Mouse (Mus musculus) CH12.LX (cell line): ENCODE results near the gene Map2k1. TPM values are rescaled to one million over a fixed set of nuclear protein-coding genes. Genes with fewer than 3 reads are reported as not detected.

ENCODE experiments used
- DNase-seq: peaks from one replicate; pipeline ENCODE4 v3.0.0-alpha.2; 2013; ENCODE audit errors: extremely low read depth
- H3K27ac ChIP-seq: 2 replicates; pipeline ENCODE4 v1.5.1; 2012; ENCODE audit warnings: low read depth, mild to moderate bottlenecking, control low read depth, moderate library complexity; ENCODE audit not compliant: insufficient read depth
- H3K27me3 ChIP-seq: replicated peaks from 2 replicates; pipeline ENCODE3; 2012; ENCODE audit warnings: inconsistent platforms
- H3K36me3 ChIP-seq, 2 experiments: replicated peaks in 1 of 2; 2 replicates each; pipeline versions ENCODE3 to v1.6.1; 2012; ENCODE audit warnings: inconsistent platforms in 1 of 2, low read length in 1 of 2, mild to moderate bottlenecking in 1 of 2, mixed read lengths in 1 of 2, moderate library complexity in 1 of 2; ENCODE audit not compliant: control insufficient read depth in 1 of 2, insufficient read depth in 1 of 2
- H3K4me1 ChIP-seq, 2 experiments: 2 replicates each; pipeline ENCODE4 v1.6.1; 2012; ENCODE audit warnings: inconsistent platforms in 1 of 2, moderate library complexity in 1 of 2; ENCODE audit not compliant: insufficient read depth in 2 of 2, control insufficient read depth in 1 of 2
- H3K4me2 ChIP-seq: 2 replicates; pipeline ENCODE4 v1.6.1; 2012; ENCODE audit warnings: low read depth, mild to moderate bottlenecking, control low read depth; ENCODE audit not compliant: poor library complexity, insufficient read depth, severe bottlenecking
- H3K4me3 ChIP-seq, 3 experiments: fragments of 150-350 bp in 1 of 3; sonication (generic) in 1 of 3; replicated peaks in 1 of 3; 2 replicates each; pipeline versions ENCODE3 to v1.5.1; 2011 to 2012; ENCODE audit warnings: low read depth in 2 of 3, low read length in 2 of 3, mild to moderate bottlenecking in 2 of 3, moderate library complexity in 2 of 3, control low read depth in 1 of 3, improper control_type of control experiment in 1 of 3, inconsistent platforms in 1 of 3, mixed read lengths in 1 of 3; ENCODE audit not compliant: poor library complexity in 1 of 3
- H3K79me2 ChIP-seq: replicated peaks from 2 replicates; pipeline ENCODE4 v1.6.1; 2012; ENCODE audit warnings: mild to moderate bottlenecking, moderate library complexity; ENCODE audit not compliant: control insufficient read depth, poor library complexity, insufficient read depth, severe bottlenecking; ENCODE audit errors: extremely low read depth
- H3K9ac ChIP-seq: 2 replicates; pipeline ENCODE4 v1.6.1; 2012; ENCODE audit warnings: low read depth, mild to moderate bottlenecking, control low read depth, moderate library complexity; ENCODE audit not compliant: insufficient read depth
- H3K9me3 ChIP-seq: replicated peaks from 2 replicates; pipeline ENCODE3; 2012; ENCODE audit warnings: low read length, inconsistent platforms, mixed read lengths
- CHD1 ChIP-seq: IDR thresholded peaks from 2 replicates; pipeline ENCODE4 v1.6.1; 2012; ENCODE audit warnings: low read depth, low read length, improper control_type of control experiment, inconsistent platforms
- CTCF ChIP-seq, 2 experiments: IDR thresholded peaks in 1 of 2; conservative IDR thresholded peaks in 1 of 2; 2 replicates each; pipeline ENCODE4 v1.5.1; 2011 to 2012; ENCODE audit warnings: low read depth in 2 of 2, low read length in 2 of 2, improper control_type of control experiment in 1 of 2, inconsistent platforms in 1 of 2, mild to moderate bottlenecking in 1 of 2, moderate library complexity in 1 of 2
- EP300 ChIP-seq: IDR thresholded peaks from 2 replicates; pipeline ENCODE4 v1.6.1; 2011; ENCODE audit warnings: low read length, improper control_type of control experiment
- GABPA ChIP-seq: IDR thresholded peaks from 2 replicates; pipeline ENCODE4 v1.6.1; 2012; ENCODE audit warnings: low read depth, low read length, improper control_type of control experiment, inconsistent platforms; ENCODE audit not compliant: insufficient replicate concordance
- IRF4 ChIP-seq: IDR thresholded peaks from 2 replicates; pipeline ENCODE4 v1.6.1; 2014; ENCODE audit warnings: low read depth, mild to moderate bottlenecking, inconsistent platforms, low read length, improper control_type of control experiment
- MAFK ChIP-seq: IDR thresholded peaks from 2 replicates; pipeline ENCODE4 v1.6.1; 2011; ENCODE audit warnings: low read length, improper control_type of control experiment; ENCODE audit not compliant: insufficient replicate concordance
- MXI1 ChIP-seq: IDR thresholded peaks from 2 replicates; pipeline ENCODE4 v1.6.1; 2011; ENCODE audit warnings: mild to moderate bottlenecking, low read depth, low read length, improper control_type of control experiment
- NELFE ChIP-seq: IDR thresholded peaks from 2 replicates; pipeline ENCODE4 v1.6.1; 2011; ENCODE audit warnings: low read depth, low read length, improper control_type of control experiment
- NRF1 ChIP-seq: IDR thresholded peaks from 2 replicates; pipeline ENCODE4 v1.6.1; 2014; ENCODE audit warnings: low read depth, mild to moderate bottlenecking, inconsistent platforms, low read length, improper control_type of control experiment, moderate library complexity
- RAD21 ChIP-seq: IDR thresholded peaks from 2 replicates; pipeline ENCODE4 v1.6.1; 2011; ENCODE audit warnings: low read depth, mild to moderate bottlenecking, low read length, improper control_type of control experiment, moderate library complexity
- TCF12 ChIP-seq: IDR thresholded peaks from 2 replicates; pipeline ENCODE4 v1.6.1; 2014; ENCODE audit warnings: low read depth, mild to moderate bottlenecking, inconsistent platforms, low read length, improper control_type of control experiment
- USF1 ChIP-seq: IDR thresholded peaks from 2 replicates; pipeline ENCODE4 v1.6.1; 2014; ENCODE audit warnings: low read depth, mild to moderate bottlenecking, inconsistent platforms, low read length, improper control_type of control experiment
- ZC3H11A ChIP-seq: IDR thresholded peaks from 2 replicates; pipeline ENCODE4 v1.6.1; 2012; ENCODE audit warnings: low read depth, mild to moderate bottlenecking, inconsistent platforms, low read length, improper control_type of control experiment
- ZKSCAN1 ChIP-seq: IDR thresholded peaks from 2 replicates; pipeline ENCODE4 v1.6.1; 2012; ENCODE audit warnings: low read depth, inconsistent platforms, low read length, improper control_type of control experiment, borderline replicate concordance
- ZMIZ1 ChIP-seq: IDR thresholded peaks from 2 replicates; pipeline ENCODE4 v1.6.1; 2012; ENCODE audit warnings: low read depth, mild to moderate bottlenecking, inconsistent platforms, low read length, improper control_type of control experiment
- ZNF384 ChIP-seq: IDR thresholded peaks from 2 replicates; pipeline ENCODE4 v1.6.1; 2012; ENCODE audit warnings: low read depth, low read length, improper control_type of control experiment, inconsistent platforms
- dilution Hi-C: fragments of 300-500 bp; cut with MboI; formaldehyde crosslinking; loops from 2 replicates; pipeline ENCODE4 v1.14.3; 2020; ENCODE audit warnings: low sequenced_read_pairs; ENCODE audit not compliant: extremely low pct_unique_long_range_greater_than_20kb, extremely low pct_ligation_motif_present
- in situ Hi-C: fragments of 300-500 bp; cut with MboI; formaldehyde crosslinking; loops from 3 replicates; pipeline ENCODE4 v1.14.3; 2019; ENCODE audit warnings: low sequenced_read_pairs, low pct_ligation_motif_present, low pct_unique_long_range_greater_than_20kb, mixed read lengths
- polyA plus RNA-seq: library from polyadenylated mRNA; unstranded; fragments of >175 nt; gene quantifications from 2 replicates; pipeline ENCODE4 v1.2.1, GENCODE M21; 2012; ENCODE audit warnings: low read depth; ENCODE audit not compliant: insufficient read length
- total RNA-seq, 2 experiments: library from RNA; depleted of rRNA; stranded (reverse); fragments of 300-350 nt in 1 of 2; fragments of >200 nt in 1 of 2; gene quantifications; 2 replicates each; pipeline ENCODE4 v1.2.3; 2012 to 2014

Map2k1 gene
- total and polyA plus RNA-seq, 3 experiments: 56.3 to 122 (median 74.0) TPM

DNA sequence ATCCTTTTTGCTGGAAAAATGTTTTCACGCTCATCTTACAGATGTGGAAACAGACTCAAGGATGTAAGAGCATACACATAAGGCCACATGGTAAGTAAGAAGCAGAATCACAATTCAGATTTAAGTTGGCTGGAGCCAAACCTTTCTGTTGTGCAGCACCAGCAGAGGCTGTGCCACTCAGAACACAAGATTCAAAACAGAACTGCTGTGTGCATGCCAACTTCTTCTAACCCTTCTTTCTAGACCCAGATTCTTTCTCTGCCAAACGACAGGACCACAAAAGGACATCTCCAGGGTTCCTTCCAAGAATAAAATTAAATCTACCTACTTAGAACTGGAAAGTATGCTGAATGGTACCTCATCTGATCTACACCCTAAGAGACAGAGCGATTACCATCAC, 21.8 kb downstream of the Map2k1 start:
- in situ Hi-C loops: no loop called here
- no peak overlapping the region for H3K9ac ChIP-seq
- TF ChIP-seq NELFE: no peak
- TF ChIP-seq CTCF (conservative IDR thresholded peaks at IDR 0.05 in 1 of 2, IDR thresholded peaks at IDR 0.05 in 1 of 2; ENCODE audit: low read depth in 2 of 2, low read length in 2 of 2): no peak
- TF ChIP-seq NRF1: no peak
- TF ChIP-seq TCF12: no peak
- TF ChIP-seq, all 38 proteins: peak for 0
- H3K4me1 ChIP-seq: peaks cover 0 to 34% of the 10 kb centered on the region in 2 experiments; a peak in 2 of 4 replicates
- H3K4me3 ChIP-seq: no peak overlapping the region
- no peaks in the 10 kb centered on the region for H3K79me2 ChIP-seq
- DNase-seq: no peak
- H3K9me3 ChIP-seq: no peaks in the 10 kb centered on the region
- no peak overlapping the region for H3K4me2 ChIP-seq
- H3K27me3 ChIP-seq: no peaks in the 10 kb centered on the region
- dilution Hi-C loops: no loop called here
- no peak overlapping the region for H3K27ac ChIP-seq
- H3K36me3 ChIP-seq: peaks cover 9 to 62% of the 10 kb centered on the region in 2 experiments

DNA sequence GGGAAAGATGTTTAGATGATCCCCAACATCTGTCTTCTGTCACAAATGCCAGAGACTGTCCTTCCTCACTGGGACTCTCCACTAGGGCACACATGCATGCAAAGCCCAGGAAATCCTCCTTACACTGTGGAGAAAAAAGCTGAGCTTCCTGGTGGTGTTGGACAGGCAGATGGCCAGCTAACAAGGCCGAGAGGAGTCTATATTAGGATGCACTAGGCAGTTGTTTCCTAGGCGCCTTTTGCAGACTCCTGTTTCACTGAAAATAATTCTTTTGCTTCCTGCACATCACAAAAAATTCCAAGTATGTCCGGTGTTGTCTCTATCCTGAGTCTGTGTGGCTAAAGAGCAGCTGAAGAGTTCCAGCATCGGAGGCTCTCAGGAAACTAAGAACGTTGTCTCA, 22.3 kb downstream of the Map2k1 start:
- TF ChIP-seq ZC3H11A: no peak
- TF ChIP-seq IRF4: no peak
- no peak for TF ChIP-seq ZKSCAN1
- no peak for TF ChIP-seq RAD21
- TF ChIP-seq GABPA: no peak
- TF ChIP-seq CTCF (conservative IDR thresholded peaks at IDR 0.05 in 1 of 2, IDR thresholded peaks at IDR 0.05 in 1 of 2; ENCODE audit: low read depth in 2 of 2, low read length in 2 of 2): no peak
- no peak for TF ChIP-seq TCF12
- no peak for TF ChIP-seq EP300
- TF ChIP-seq ZMIZ1: no peak
- no peak for TF ChIP-seq MAFK
- TF ChIP-seq CHD1: no peak
- no peak for TF ChIP-seq ZNF384
- no peak for TF ChIP-seq USF1
- no peak for TF ChIP-seq MXI1

More for the DNA sequence above, 22.3 kb downstream of the Map2k1 start:
- H3K79me2 ChIP-seq: no peaks in the 10 kb centered on the region
- peaks cover 7 to 59% of the 10 kb centered on the region in 2 experiments for H3K36me3 ChIP-seq
- no peak overlapping the region for H3K4me3 ChIP-seq
- H3K27ac ChIP-seq: no peak overlapping the region
- H3K9ac ChIP-seq: no peak overlapping the region
- dilution Hi-C loops (no loop called here), in situ Hi-C loops (no loop called here)
- H3K4me2 ChIP-seq: no peak overlapping the region
- peaks cover 0 to 37% of the 10 kb centered on the region in 2 experiments; a peak in 2 of 4 replicates for H3K4me1 ChIP-seq
- no peaks in the 10 kb centered on the region for H3K9me3 ChIP-seq
- no peak for DNase-seq
- no peaks in the 10 kb centered on the region for H3K27me3 ChIP-seq
